Mouse (Mus musculus): ENCODE data around the gene Pitx1.

GRCm38 (mm10) chr13:55825245-55825681 is 10.7 kb downstream of the Pitx1 start:
- TF ChIP-seq CTCF (IDR thresholded peaks at IDR 0.05) = no peak
- no peak for TF ChIP-seq EP300 (IDR thresholded peaks at IDR 0.05; ENCODE audit: insufficient read depth, low read depth, low read length)
